In genomic region chr15:83677098-83677497, GRCm38 (mm10) we compare ENCODE assay signal across 16 mouse cellular contexts. TPM values are rescaled to one million over a fixed set of nuclear protein-coding genes. Genes with fewer than 3 reads are reported as not detected.
"Had no signal": no experiment of that assay in that cellular context is flagged by ENCODE, and none has a peak within 500 bp of the region (broad histone marks: within the 10 kb centered on the region; RNA-seq: fewer than 3 reads in every experiment).

No protein-coding gene starts in this region.

- H3K27ac ChIP-seq: neural tube, embryonic 13.5 days; neural tube, embryonic 15.5 days; stomach, embryonic 15.5 days; stomach, postnatal 0 days had no signal

- H3K27me3 ChIP-seq: stomach, embryonic 15.5 days had no signal

- ATAC-seq: midbrain, embryonic 16.5 days had no signal

- H3K9ac ChIP-seq: lung, embryonic 14.5 days; midbrain, embryonic 12.5 days; neural tube, embryonic 13.5 days; neural tube, embryonic 15.5 days; stomach, embryonic 15.5 days had no signal

- H3K4me2 ChIP-seq: lung, embryonic 14.5 days; midbrain, embryonic 12.5 days; stomach, embryonic 15.5 days had no signal

- H3K4me3 ChIP-seq: midbrain, embryonic 12.5 days; myocyte; neural tube, embryonic 13.5 days; neural tube, embryonic 15.5 days; stomach, embryonic 15.5 days had no signal

- DNase-seq: lung, adult 18-20 months; lung, embryonic 14.5 days; lung, postnatal 10 days; lung, postnatal 4 days; right cerebral cortex, postnatal 14 days; thymus, adult 2 months; thymus, postnatal 25 days; thymus, postnatal 4 days had no signal

- H3K36me3 ChIP-seq: midbrain, embryonic 12.5 days; neural tube, embryonic 15.5 days; stomach, embryonic 15.5 days had no signal

- H3K9me3 ChIP-seq: midbrain, embryonic 10.5 days; midbrain, embryonic 12.5 days; neural tube, embryonic 13.5 days; neural tube, embryonic 15.5 days; stomach, embryonic 15.5 days had no signal

RNA-seq across cellular contexts. Expression of gene Scube1, which starts 47.7 kb away (rescaled TPM):
- polyA plus RNA-seq: myocyte had no signal
